Mouse (Mus musculus): ENCODE measurements around the gene Isoc2b.

DNA sequence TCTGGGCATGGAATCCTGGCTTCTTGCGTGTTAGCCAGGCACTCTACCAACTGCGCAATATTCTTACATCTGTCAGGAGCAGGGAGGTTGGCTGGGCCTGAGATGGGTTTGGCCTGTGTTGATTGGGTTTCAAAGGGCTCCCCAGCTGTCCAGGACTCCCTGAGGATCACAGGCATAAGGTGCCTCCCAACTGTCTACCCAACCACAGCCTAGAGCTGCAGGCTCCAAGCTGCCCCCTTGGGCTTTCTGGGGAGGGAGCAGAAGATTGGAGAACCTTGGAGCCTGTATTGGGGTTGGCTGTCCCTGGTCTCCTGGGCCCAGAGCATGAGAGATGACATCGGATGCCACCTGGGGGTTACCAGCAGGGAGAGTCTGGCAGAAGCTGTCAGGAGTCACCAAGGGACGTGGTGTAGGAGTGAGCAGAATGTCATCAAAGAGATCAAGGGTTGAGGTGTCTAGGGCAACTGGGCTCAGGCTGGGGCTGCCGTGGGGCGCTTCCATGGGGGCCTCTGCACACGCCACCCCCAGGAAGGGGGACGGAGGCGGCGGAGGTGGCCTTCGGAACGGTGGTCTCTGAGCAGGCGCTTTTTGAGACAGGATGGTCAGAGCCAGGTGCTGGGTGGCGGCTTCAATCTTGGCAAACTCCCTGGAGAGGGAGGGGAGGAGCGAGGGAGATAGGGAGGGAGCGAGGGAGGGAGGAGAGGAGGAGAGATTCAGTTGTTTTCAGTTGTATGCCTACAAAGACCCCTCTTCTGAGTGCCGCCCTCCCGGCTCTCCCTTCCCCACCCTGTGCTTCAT, 29.0 kb upstream of the Isoc2b start:
- TF ChIP-seq EP300 (IDR thresholded peaks at IDR 0.05; ENCODE audit: low read depth) (no peak), CTCF (IDR thresholded peaks at IDR 0.05; ENCODE audit: low read depth) (no peak)
